Mouse (Mus musculus) right cerebral cortex, postnatal 10 days (tissue): ENCODE measurements around the gene Acss2.

Source experiments
- DNase-seq, 2 experiments: peaks; one replicate each; pipeline ENCODE4 v3.0.0; 2021; ENCODE audit warnings: low spot score in 2 of 2

The Acss2 gene

DNA sequence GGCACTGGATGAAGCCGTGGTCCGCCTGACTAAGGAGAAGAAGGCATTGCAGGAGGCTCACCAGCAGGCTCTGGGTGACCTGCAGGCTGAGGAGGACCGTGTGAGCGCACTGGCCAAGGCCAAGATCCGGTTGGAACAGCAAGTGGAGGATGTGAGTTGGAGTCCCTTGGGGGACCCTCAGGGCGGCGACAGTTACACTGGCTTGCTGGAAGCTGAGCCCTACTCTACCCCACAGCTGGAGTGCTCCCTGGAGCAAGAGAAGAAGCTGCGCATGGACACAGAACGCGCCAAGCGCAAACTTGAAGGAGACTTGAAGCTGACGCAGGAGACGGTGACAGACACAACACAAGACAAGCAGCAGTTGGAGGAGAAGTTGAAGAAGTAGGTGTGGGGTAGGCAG lies 110.8 kb downstream of the Acss2 start:
- no peak for DNase-seq

DNA sequence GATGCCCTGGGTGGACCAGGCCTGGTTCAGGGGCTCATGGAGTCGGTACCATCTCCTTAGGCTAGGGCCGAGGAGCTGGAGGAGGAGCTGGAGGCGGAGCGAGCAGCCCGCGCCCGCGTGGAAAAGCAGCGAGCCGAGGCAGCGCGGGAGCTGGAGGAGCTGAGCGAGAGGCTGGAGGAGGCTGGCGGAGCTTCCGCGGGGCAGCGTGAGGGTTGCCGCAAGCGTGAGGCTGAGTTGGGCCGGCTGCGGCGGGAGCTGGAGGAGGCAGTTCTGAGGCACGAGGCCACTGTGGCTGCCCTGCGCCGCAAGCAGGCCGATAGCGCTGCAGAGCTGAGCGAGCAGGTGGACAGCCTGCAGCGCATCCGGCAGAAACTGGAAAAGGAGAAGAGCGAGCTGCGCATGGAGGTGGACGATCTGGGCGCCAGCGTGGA lies 111.5 kb downstream of the Acss2 start:
- peak; percentile 79 for DNase-seq

DNA sequence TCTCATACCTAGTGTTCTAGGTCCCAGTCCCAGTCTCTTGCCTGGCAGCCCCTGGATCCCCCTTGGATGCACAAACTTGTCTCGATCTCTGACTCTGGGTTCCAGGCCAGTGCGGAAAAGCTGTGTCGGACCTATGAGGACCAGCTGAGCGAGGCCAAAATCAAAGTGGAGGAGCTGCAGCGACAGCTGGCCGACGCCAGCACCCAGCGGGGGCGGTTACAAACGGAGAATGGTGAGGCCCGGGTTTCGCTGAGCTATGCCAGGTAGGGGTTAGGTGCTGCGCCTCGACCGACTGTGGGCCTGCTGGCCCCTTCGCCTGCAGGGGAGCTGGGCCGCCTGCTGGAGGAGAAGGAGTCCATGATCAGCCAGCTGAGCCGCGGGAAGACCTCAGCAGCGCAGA lies 112.4 kb downstream of the Acss2 start:
- DNase-seq = no peak

DNA sequence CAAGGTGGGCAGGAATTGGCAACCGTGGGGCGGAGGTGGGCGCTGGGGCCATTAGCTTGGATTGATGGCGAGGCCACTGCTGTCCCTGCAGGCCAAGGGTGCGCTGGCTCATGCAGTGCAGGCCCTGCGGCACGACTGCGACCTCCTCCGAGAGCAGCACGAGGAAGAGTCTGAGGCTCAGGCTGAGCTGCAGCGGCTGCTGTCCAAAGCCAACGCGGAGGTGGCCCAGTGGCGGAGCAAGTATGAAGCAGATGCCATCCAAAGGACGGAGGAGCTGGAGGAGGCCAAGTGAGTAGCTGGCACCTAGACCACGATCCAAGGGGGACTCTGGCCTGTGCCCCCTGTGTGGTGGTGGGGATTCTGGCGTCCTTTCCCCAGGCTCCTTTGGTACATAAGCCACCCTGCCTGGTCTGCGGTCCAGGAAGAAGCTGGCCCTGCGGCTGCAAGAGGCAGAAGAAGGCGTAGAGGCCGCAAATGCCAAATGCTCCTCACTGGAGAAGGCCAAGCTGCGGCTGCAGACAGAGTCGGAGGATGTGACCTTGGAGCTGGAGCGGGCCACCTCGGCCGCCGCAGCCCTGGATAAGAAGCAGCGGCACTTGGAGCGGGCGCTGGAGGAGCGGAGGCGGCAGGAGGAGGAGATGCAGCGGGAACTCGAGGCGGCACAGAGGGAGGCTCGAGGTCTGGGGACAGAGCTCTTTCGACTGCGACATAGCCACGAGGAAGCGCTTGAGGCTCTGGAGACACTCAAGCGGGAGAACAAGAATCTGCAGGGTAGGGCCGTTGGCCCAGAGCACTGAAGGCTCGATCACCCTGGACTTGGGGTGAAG lies 113.1 kb downstream of the Acss2 start:
- DNase-seq = no peak

DNA sequence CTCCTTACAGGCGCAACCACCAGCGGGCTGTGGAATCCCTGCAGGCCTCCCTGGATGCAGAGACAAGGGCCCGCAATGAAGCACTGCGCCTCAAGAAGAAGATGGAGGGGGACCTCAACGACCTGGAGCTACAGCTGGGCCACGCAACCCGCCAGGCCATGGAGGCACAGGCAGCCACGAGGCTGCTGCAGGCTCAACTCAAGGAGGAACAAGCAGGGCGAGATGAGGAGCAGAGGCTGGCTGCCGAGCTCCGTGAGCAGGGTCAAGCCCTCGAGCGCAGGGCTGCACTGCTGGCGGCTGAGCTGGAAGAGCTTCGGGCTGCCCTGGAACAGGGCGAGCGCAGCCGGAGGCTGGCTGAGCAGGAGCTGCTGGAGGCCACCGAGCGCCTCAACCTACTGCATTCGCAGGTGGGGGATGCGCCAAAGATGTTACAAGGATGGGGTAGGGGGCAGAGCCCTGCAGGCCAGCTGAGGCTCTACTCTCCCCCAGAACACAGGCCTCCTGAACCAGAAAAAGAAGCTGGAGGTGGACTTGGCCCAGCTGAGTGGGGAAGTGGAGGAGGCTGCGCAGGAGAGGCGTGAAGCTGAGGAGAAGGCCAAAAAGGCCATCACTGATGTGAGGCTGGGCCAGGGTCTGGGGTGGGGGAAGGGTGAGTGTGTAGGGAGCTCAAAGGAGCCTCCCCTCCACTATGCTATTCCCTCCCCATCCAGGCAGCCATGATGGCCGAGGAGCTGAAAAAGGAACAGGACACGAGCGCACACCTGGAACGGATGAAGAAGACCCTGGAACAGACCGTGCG lies 114.6 kb downstream of the Acss2 start:
- no peak for DNase-seq

DNA sequence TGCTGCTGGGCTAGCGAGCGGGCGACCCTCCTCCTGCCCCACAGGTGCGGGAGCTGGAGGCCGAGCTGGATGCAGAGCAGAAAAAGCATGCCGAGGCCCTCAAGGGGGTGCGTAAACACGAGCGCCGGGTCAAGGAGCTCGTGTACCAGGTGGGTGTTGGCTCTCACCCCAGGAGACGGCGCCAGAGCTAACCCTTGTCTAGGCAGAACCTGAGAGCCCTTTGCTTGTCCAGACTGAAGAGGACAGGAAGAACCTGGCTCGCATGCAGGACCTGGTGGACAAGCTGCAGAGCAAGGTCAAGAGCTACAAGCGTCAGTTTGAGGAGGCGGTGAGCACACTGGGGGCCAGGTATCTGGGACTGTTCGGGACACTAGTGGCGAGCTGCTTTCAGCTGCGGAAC lies 115.4 kb downstream of the Acss2 start:
- DNase-seq = no peak

DNA sequence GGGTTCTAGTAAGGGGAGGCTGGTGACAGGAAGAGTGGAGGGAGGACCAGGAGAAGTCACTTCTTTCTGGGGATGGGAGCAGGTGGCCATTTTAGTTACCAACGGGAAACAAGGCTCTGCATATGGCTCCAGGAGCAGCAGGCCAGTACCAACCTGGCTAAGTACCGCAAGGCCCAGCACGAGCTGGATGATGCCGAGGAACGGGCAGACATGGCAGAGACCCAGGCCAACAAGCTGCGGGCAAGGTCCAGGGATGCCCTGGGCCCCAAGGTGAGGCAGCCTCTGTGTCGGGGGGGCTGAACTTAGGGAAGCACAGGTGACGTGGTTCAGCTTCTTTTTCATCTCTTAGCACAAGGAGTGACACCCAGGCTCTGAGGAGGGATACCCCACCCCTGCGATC lies 116.0 kb downstream of the Acss2 start:
- no peak for DNase-seq

DNA sequence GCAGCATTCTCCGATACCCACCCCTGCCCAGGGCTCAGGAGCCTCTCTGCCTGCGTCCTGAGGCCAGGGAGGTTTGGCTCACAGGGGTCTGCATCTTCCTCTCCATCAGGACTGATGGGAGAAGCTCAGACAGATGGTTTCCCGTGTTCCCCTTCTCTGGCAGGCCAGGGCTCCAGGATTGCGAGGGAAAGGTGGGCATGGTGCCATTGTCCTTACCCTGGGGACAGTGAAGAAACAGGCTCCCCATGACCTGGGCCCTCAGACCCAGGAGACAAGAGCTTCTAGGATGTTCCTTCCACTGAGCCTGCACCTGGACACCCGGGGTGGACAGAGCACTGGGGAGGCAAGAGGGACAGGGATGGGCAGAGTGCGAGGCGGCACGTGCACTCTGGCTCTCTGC lies 116.8 kb downstream of the Acss2 start:
- no peak for DNase-seq
